Mouse (Mus musculus): ENCODE measurements around the gene Lrrc74a. TPM values are rescaled to one million over a fixed set of nuclear protein-coding genes. Genes with fewer than 3 reads are reported as not detected.
A peak's percentile ranks its signal among the peaks of the same experiment; 100 is the strongest.

Lrrc74a gene
- polyA plus RNA-seq, 1 experiment from 2014 or later = not detected

DNA sequence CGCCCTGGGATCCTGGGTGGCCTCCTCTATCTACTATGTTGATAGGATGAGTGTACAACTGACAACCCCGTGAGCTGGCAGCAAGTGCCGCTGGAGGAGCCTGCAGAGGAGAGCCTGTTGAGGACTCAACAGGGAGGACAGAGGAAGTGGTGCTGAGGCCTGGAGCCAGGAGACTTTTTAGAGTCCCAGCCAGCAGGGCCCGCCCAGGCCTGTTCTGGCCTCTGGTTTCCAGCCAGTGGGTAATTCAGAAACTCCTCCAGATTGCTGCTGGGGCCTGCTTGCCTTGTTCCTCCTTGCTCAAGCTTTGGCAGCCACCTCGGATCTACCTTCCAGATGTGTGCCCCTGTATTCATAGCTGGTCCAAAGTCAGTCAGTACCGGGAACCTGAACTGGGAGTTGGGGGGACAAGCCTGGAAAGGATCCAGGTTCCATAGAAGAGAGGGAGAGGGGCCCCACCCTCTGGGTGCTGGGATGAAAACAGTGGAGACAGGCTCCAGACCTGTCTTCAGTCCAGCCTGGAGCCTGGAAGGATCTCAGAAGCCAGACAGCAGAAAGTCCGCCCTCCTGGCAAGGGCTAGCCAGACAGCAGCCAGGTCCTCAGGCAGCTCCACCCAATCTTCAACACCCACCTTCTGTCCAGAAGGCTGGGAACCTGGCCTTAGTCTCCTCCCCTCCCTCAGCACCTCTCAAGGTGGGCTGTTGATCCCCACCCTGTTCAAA lies 41.6 kb downstream of the Lrrc74a start:
- Histone ChIP-seq H3K27ac (no peak overlapping the region), H3K36me3 (replicated peaks; ENCODE audit: control insufficient read depth, insufficient read depth) (no peaks in the 10 kb centered on the region), H3K4me1 (replicated peaks; ENCODE audit: control insufficient read depth, insufficient read depth, low read length) (peaks cover 2% of the 10 kb centered on the region; the same call in 1 of the 2 replicates), H3K4me2 (replicated peaks) (no peak overlapping the region), H3K9ac (no peak overlapping the region), H3K4me3 (replicated peaks; ENCODE audit: low read length) (no peak overlapping the region), H3K9me3 (ENCODE audit: control insufficient read depth, low read length) (no peaks in the 10 kb centered on the region), H3K27me3 (ENCODE audit: control insufficient read depth, insufficient read depth, low read length) (no peaks in the 10 kb centered on the region)
- ATAC-seq (ENCODE audit: low FRiP score) (no peak), DNase-seq (ENCODE audit: low spot score) (no peak)
- 85% methylated on average over 7 of the region's 7 CpGs for WGBS

DNA sequence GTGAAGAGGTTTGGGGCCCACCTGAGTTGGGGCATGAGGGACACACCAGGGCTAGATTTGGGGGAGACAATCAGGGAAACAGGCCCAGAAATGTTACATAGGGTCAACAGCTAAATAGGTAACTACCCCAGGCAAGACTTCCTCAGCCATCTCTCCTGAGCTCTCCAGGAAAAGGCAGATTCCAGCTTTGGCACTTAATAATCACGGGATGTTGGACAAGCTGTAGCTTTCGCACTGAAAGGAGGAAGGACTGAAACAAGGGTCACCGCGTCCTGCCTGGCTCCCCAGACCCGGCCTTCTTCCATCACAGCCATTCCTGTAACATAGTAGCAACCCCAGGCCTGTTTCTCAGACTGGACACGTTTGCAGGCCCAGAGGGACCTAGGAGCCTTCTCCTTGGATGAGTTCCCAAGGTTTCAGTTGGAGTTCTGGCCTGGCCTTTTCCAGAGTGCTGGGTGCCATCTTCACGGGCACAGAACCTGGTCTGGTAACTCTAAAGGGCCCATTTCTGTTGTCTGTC lies 42.2 kb downstream of the Lrrc74a start:
- H3K27me3 ChIP-seq (ENCODE audit: control insufficient read depth, insufficient read depth, low read length) = no peaks in the 10 kb centered on the region
- ATAC-seq (ENCODE audit: low FRiP score) = no peak
- H3K27ac ChIP-seq = no peak overlapping the region
- no peaks in the 10 kb centered on the region for H3K36me3 ChIP-seq (replicated peaks; ENCODE audit: control insufficient read depth, insufficient read depth)
- WGBS = 85% methylated on average over 7 of the region's 7 CpGs
- H3K4me1 ChIP-seq (replicated peaks; ENCODE audit: control insufficient read depth, insufficient read depth, low read length) = no peaks in the 10 kb centered on the region
- H3K4me3 ChIP-seq (replicated peaks; ENCODE audit: low read length) = no peak overlapping the region
- H3K9me3 ChIP-seq (ENCODE audit: control insufficient read depth, low read length) = no peaks in the 10 kb centered on the region
- no peak for DNase-seq (ENCODE audit: low spot score)
- no peak overlapping the region for H3K9ac ChIP-seq
- H3K4me2 ChIP-seq (replicated peaks) = no peak overlapping the region

DNA sequence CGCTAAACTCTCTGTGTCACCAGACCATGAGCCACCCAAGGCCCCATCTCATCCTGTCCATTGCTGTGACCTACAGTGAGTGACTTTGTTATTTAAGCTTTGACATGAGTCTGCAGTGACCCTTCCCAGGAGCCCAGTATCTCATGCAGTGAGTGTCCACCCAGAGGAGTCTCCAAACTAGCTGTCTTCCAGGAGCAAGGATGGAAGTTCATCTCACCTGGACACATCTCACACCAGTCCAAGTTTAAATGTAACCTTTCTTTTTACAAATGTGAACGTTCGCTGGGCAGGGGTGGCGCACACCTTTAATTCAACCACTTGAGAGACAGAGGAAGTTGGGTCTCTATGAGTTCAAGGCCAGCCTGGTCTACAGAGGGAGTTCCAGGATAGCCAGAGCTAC lies 44.4 kb downstream of the Lrrc74a start:
- H3K4me3 ChIP-seq (replicated peaks; ENCODE audit: low read length) = no peak overlapping the region
- H3K27me3 ChIP-seq (ENCODE audit: control insufficient read depth, insufficient read depth, low read length) = no peaks in the 10 kb centered on the region
- WGBS = 93% methylated on average over 4 of the region's 4 CpGs
- no peak for ATAC-seq (ENCODE audit: low FRiP score)
- no peak for DNase-seq (ENCODE audit: low spot score)
- peaks cover 4% of the 10 kb centered on the region for H3K4me1 ChIP-seq (replicated peaks; ENCODE audit: control insufficient read depth, insufficient read depth, low read length)
- H3K36me3 ChIP-seq (replicated peaks; ENCODE audit: control insufficient read depth, insufficient read depth) = no peaks in the 10 kb centered on the region
- no peak overlapping the region for H3K27ac ChIP-seq
- H3K9ac ChIP-seq = no peak overlapping the region
- no peak overlapping the region for H3K4me2 ChIP-seq (replicated peaks)
- no peaks in the 10 kb centered on the region for H3K9me3 ChIP-seq (ENCODE audit: control insufficient read depth, low read length)

DNA sequence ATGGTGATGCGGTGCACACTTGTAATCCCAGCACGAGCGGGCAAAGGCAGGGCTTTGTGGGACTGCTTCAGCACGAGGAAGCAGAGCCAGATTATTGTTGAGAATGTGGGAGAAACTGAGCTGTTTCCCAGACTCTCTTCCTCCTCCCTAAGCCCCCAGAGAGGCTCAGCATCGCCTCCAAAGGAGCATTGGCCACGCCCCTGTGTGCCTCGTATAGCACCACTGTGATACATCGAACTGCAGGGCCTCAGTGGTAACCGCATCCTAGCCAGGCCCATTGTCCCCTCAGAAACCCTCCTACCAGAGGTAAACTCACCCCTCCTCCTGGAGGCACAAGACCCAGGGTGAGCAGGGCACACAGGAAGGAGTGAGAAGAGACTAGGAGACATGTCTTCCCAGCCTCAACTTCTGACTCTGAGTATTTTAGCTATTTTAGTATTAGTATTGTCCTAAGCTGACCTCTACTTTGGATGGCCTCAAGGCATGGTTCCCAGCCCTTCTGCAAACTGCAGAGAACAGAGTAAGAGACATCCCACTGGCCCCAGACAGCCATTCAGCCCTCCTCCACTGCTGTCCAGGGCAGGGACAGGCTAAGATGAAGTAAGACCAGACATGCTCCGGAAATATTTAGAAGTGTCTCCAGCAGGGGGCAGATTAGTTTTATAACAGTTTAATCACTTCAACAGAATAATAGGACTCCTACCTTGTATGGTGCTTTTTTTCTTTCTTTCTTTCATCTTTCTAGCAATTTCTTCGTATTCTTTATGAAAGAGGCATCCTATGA lies 45.2 kb downstream of the Lrrc74a start:
- Histone ChIP-seq H3K9me3 (ENCODE audit: control insufficient read depth, low read length) (no peaks in the 10 kb centered on the region), H3K4me1 (replicated peaks; ENCODE audit: control insufficient read depth, insufficient read depth, low read length) (peaks cover 4% of the 10 kb centered on the region), H3K27me3 (ENCODE audit: control insufficient read depth, insufficient read depth, low read length) (no peaks in the 10 kb centered on the region), H3K9ac (no peak overlapping the region), H3K4me3 (replicated peaks; ENCODE audit: low read length) (no peak overlapping the region), H3K36me3 (replicated peaks; ENCODE audit: control insufficient read depth, insufficient read depth) (no peaks in the 10 kb centered on the region), H3K27ac (no peak overlapping the region), H3K4me2 (replicated peaks) (no peak overlapping the region)
- ATAC-seq (ENCODE audit: low FRiP score) (no peak), DNase-seq (ENCODE audit: low spot score) (no peak)
- 48% methylated on average over 11 of the region's 11 CpGs for WGBS

DNA sequence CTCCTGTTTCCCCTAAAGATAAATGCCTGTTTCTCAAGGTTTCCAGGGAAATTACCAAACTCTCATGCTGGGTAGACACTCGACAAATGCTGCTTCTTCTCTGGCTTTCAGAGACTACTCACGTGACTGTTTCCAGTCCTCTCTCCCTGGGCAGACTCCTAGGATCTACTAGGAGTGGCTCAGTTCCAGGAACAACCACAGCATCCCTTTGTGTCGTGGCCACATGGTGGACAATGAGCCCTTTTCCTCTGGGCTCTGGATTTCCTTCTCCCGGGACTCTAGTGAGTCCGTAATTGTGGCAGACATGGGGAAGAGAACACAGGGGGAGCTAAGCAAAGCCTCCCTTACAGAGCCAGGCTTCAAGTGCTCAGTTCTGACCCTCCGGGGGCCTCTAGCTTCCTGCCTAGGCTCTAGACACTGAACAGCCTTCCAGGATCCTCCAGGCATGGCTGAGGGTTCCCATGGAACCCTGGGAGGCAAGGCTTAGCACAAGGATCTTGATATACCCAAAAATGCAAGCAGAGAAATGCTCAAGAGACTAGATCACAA lies 47.6 kb downstream of the Lrrc74a start:
- no peaks in the 10 kb centered on the region for H3K27me3 ChIP-seq (ENCODE audit: control insufficient read depth, insufficient read depth, low read length)
- H3K4me1 ChIP-seq (replicated peaks; ENCODE audit: control insufficient read depth, insufficient read depth, low read length) = peaks cover 11% of the 10 kb centered on the region
- 39% methylated on average over 6 of the region's 6 CpGs for WGBS
- no peaks in the 10 kb centered on the region for H3K36me3 ChIP-seq (replicated peaks; ENCODE audit: control insufficient read depth, insufficient read depth)
- no peak overlapping the region for H3K9ac ChIP-seq
- peak overlapping the region; percentile 57 for H3K27ac ChIP-seq
- no peak overlapping the region for H3K4me2 ChIP-seq (replicated peaks)
- H3K9me3 ChIP-seq (ENCODE audit: control insufficient read depth, low read length) = no peaks in the 10 kb centered on the region
- H3K4me3 ChIP-seq (replicated peaks; ENCODE audit: low read length) = no peak overlapping the region
- ATAC-seq (ENCODE audit: low FRiP score) (peak; percentile 49; the same call in 1 of the 2 replicates), DNase-seq (ENCODE audit: low spot score) (no peak)

DNA sequence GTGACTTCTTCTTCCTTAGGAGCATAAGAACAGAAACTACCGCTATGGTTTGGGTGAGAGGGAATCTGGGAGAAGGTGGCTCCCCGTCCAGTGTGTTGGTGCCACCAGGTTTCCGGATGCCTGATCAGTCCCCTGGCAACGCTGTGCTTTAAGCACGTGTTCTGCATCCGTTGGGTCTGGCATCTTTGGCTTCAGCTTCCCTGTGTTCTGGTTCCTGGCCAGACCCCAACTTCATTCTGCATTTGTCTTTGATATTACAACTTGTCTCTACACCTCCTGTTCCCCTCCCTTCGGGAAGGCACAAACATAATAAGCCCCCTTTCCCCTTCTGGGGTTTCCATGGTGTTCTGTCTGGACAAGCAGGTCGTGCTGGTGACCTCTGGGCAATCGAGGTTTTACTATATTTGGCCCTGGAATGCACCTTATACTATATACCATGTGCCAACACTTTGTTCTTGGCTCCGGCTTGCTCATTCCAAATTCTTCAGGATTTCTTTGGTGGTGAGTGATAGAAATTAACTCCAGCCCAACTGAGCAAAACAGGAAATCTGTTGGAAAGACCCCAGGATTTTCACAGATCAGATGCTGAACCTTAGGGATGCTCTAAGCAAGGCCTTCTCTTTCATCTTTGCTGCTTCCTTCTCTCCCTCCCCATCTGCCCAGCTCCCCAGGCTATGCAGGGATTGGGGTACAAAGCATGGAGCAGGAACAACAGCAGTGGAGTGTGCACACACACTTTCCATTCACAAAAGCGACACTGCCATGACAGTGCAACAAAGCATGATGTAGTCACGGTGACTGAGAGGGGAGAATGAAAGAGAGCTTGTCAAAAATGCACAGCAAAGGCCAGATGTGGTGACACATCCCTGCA lies 52.2 kb downstream of the Lrrc74a start:
- Histone ChIP-seq H3K4me2 (replicated peaks) (no peak overlapping the region), H3K9me3 (ENCODE audit: control insufficient read depth, low read length) (no peaks in the 10 kb centered on the region), H3K9ac (no peak overlapping the region), H3K4me3 (replicated peaks; ENCODE audit: low read length) (no peak overlapping the region), H3K4me1 (replicated peaks; ENCODE audit: control insufficient read depth, insufficient read depth, low read length) (peaks cover 21% of the 10 kb centered on the region), H3K27me3 (ENCODE audit: control insufficient read depth, insufficient read depth, low read length) (no peaks in the 10 kb centered on the region), H3K36me3 (replicated peaks; ENCODE audit: control insufficient read depth, insufficient read depth) (no peaks in the 10 kb centered on the region), H3K27ac (peak overlapping the region; percentile 20; the same call in 1 of the 2 replicates)
- ATAC-seq (ENCODE audit: low FRiP score) = no peak; the same call in 1 of the 2 replicates
- no peak for DNase-seq (ENCODE audit: low spot score)
- 19% methylated on average over 12 of the region's 12 CpGs for WGBS

DNA sequence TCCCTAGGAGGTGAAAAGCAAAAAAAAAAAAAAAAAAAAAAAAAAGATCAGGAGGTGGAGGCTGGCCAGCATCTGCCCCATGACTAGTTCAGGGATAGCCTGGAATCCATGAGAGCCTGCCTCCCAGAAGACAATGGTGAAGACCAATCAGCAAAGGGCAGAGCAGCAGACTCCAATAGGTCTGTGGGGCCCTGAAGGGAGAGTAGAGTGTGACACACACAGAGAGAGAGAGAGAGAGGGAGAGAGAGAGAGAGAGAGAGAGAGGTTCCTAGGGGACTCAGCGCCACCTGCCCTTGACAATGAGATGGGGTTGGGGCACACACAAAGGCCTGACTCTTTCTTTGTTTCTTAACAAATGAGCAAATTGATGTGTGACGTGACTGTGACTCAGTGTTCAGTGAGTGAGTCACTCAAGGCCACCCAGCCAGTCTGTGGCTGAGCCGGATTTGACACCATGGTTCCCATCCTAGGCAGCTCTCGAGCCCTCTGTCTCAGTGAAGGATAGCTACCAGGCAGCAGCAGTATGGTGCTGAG lies 52.9 kb downstream of the Lrrc74a start:
- peaks cover 17% of the 10 kb centered on the region for H3K4me1 ChIP-seq (replicated peaks; ENCODE audit: control insufficient read depth, insufficient read depth, low read length)
- DNase-seq (ENCODE audit: low spot score) (no peak), ATAC-seq (ENCODE audit: low FRiP score) (peak; percentile 56; the same call in 1 of the 2 replicates)
- H3K9me3 ChIP-seq (ENCODE audit: control insufficient read depth, low read length) = no peaks in the 10 kb centered on the region
- H3K36me3 ChIP-seq (replicated peaks; ENCODE audit: control insufficient read depth, insufficient read depth) = no peaks in the 10 kb centered on the region
- no peak overlapping the region for H3K4me2 ChIP-seq (replicated peaks)
- no peak overlapping the region for H3K9ac ChIP-seq
- WGBS = 18% methylated on average over 4 of the region's 4 CpGs
- H3K27me3 ChIP-seq (ENCODE audit: control insufficient read depth, insufficient read depth, low read length) = no peaks in the 10 kb centered on the region
- no peak overlapping the region for H3K4me3 ChIP-seq (replicated peaks; ENCODE audit: low read length)
- peak overlapping the region; percentile 20 for H3K27ac ChIP-seq

DNA sequence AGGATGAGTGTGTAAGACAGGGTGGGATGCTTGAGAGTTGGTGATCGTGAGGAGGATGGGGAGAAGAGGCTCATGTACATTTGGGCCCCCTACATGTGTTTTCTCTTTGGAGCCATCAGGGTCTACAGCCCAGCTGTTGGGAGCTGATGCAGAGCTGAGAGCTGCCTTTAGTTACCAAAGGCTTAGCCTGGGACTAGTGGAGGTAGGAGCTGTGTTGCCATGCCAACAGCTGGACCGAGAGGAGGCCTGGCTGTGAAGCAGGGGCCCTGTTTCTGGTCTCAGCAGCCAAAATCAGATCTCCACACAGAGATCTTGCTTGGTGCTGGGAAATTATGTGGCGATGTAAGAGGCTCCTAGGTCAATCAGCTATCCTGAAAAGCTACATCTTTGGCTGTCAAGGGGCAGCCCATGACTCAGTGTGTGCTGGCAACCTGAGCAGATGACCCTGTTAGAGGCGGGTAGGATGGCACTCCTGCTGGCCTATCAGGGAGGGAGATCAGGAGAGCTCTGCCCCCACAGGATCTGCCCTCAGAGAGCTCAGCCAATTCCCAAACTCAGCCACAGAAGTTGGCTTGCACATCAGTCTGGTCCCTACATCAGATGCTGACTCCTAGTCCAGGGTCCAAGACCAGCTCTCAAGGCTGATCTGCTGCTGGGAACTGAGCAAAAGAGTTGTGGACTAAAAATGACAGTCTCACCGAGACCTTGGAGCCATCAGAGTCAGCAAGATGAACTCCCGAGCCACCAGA lies 56.1 kb downstream of the Lrrc74a start:
- Histone ChIP-seq H3K27me3 (ENCODE audit: control insufficient read depth, insufficient read depth, low read length) (no peaks in the 10 kb centered on the region), H3K4me2 (replicated peaks) (no peak overlapping the region), H3K27ac (peak overlapping the region; percentile 33; the same call in 1 of the 2 replicates), H3K36me3 (replicated peaks; ENCODE audit: control insufficient read depth, insufficient read depth) (no peaks in the 10 kb centered on the region), H3K4me1 (replicated peaks; ENCODE audit: control insufficient read depth, insufficient read depth, low read length) (peaks cover 17% of the 10 kb centered on the region), H3K4me3 (replicated peaks; ENCODE audit: low read length) (no peak overlapping the region), H3K9me3 (ENCODE audit: control insufficient read depth, low read length) (no peaks in the 10 kb centered on the region), H3K9ac (no peak overlapping the region)
- DNase-seq (ENCODE audit: low spot score) (no peak), ATAC-seq (ENCODE audit: low FRiP score) (no peak)
- 30% methylated on average over 6 of the region's 6 CpGs for WGBS

Measured in hindbrain, embryonic 14.5 days (tissue).